Mouse (Mus musculus): ENCODE results near the gene Padi2.

Gene Padi2

DNA sequence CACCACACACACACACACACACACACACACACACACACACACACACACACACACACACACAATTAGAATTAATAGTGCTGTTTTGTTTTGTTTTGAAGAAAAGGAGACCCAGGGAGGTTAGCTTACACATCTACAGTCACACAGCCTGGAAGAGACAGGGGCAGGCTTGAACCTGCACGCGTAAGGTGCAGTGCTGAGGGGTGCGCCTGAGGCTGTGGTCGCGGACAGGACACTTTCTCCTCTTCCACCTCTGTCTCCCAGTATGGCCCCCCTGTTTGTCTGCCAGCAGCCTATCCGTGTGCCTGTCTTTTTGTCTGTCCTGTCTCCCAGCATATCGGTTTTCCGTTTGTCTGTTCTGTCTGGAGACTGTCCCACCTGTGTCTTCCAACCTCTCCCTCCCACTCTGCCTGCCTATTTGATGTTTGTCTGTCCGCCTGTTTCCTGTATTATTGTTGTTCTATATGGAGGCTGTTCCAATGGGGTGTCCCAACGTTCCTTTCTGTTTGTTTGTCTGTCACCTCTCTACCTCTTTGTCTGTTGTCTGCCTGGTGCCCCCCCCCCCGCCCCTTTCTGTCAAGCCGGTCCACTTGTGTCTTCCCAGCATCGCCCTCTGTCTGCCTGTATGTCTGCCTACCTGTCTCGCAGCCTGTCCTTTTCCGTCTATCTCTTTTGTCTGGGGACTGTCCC, 80.0 kb downstream of the Padi2 start:
- no peak for DNase-seq (ENCODE audit: low read depth, low spot score)

DNA sequence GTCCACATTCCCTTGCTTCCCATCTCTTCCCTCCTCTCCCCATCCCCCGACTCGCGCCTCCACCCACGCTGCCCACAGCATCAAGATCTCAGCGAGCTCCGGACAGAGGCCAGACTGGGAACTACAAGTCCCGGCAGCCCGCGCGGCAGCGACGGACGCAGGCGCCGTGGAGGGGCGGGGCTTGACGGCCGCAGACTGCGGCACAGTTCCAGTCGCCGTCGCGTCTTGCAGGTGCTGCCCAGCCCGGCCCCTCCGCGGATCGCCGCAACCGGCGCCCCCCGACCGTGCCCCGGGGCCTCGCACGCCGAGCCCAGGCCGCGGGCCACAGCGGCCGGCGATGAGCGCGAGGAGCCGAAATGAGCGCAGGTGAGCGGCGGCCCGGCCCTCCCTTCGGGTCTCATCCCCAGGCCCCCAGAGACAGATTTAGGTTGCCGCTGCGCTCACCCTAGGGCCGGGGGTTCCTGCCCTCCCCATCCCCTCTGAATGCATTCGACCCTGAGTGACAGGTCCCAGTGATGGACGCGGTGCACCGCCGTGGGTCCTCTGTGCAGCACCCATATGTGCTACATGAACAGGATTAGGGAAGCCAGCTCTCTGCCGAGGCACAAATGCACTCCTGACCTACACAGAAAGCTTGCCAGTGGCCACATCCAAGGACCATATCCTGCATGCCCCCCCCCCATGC, 80.7 kb downstream of the Padi2 start, which contains the start of gene Atp13a2:
TSS of gene Atp13a2 (plus strand) at position 163 of the 685 bp plus-strand sequence.
- DNase-seq (ENCODE audit: low read depth, low spot score) = peak; percentile 89

DNA sequence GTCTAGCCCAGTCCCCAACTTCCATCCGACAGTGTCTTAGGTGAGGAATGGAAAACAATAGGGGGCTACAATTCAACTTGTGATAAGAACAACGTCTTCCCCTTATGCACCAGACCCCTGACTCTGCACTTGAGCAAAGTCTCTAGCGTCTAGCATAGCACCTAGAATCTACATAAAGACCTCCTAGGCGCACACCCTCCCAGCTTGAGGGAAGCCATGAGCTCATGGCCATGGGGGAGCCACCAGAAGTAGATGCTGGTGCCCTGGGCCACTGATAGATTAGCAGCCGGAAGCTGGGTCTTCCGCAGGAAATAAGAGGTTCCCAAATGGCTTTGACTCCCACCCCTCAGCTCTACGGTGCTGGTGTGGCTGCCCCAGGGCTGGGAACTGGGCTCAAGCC, 81.3 kb downstream of the Padi2 start:
- DNase-seq (ENCODE audit: low read depth, low spot score) = peak; percentile 37

DNA sequence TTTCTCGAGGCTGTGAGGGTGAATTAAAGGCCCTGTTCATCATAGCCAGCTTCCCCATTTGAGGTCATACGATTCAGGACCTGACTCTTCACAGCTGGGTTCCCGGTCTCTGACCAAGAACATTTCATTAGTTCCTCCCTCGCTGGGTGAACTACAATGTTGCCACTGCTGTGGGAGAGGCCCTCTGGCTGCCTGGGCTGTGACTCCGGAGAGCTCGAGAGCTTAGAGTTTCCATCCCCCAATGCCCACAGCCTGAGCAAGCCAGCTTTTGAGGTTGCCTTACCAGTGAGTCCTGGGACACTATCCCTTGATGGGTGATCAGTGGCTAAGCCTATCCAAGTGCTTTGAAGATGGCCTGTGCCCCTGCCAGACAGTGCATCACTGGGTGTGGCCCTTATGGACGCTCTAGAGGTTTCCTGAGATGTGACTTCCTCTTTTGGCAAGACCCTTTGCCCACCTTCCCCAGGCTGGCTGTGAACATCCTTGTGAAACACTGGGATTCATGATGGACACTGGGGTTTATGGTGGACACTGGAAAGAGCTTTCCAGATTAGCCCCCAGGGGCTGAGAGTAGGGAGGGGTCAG, 82.7 kb downstream of the Padi2 start:
- DNase-seq (ENCODE audit: low read depth, low spot score) = no peak

DNA sequence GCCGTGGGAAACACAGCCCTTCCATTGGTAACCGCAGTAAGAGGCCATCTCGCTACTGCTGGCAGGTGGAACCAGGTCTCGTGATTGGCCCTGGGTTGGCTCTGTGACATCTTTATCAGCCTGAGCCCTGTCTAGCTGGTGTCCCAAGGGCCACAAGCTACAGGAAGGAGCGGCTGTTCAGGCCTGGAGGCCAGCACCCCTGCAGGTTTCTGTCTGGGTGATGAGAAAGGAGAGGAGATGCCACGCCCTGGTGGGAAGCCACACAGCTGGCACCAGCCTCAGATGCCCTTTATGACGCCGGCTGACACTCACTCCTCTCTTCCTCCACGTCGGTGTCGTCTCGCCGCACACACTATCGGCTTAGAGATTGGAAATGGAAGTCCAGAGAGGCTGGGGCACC, 83.3 kb downstream of the Padi2 start:
- peak; percentile 34 for DNase-seq (ENCODE audit: low read depth, low spot score)

DNA sequence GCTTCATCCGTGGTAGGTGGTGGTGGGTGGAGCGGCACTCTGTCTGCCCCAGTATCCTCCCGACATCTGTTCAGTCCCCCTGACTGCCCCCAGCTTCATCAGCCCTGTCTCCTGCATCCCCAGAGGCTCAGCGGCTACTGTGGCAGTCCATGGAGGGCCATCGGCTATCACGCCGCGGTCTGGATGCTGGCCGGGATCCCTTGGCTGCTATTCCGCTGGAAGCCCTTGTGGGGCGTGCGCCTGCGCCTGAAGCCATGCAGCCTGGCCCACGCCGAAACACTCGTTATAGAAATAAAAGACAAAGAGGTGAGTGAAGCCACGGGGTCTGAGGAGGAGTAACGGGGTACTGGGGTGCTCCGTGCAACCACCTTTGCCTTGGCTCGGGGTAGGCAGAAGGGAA, 86.1 kb downstream of the Padi2 start:
- no peak for DNase-seq (ENCODE audit: low read depth, low spot score)

DNA sequence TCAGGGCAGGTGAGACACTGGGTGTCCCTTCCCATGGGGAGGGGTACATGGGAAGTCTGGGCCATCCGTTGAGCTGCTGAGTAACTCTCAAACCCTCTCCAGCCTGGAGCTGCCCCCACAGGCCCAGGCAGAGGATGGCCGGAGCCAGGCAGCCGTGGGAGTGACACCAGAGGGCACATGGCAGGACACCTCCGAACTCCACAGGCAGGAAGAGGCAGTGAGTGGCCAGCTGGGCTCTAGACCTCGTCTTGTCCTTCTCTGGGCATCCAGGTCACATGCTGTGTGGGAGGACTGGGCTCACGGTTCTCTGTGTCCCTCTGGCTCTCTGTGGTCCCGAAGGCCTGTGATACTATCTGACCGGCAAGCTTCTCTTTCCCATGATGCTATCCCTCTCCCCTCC, 87.7 kb downstream of the Padi2 start:
- DNase-seq (ENCODE audit: low read depth, low spot score) = no peak

DNA sequence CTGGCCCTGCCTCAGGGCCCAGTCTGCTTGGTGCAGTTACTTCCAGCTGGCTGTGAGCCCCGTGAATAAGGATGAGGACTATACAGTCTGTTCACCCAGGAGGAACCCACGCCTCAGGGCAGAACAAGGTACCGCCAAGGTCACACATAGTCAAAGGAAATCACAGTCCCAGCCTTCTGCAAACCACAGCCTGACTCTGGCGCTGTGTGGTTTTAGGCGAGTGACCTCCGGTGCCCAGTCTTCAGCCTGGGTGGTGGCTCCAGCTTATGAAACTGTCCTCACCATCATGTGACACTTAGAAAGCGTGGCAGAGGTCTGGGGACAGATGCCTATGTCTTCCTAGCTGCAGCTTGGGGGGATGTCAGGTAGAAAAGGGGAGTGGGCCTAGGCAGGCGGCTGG, 89.7 kb downstream of the Padi2 start:
- DNase-seq (ENCODE audit: low read depth, low spot score) = no peak

DNA sequence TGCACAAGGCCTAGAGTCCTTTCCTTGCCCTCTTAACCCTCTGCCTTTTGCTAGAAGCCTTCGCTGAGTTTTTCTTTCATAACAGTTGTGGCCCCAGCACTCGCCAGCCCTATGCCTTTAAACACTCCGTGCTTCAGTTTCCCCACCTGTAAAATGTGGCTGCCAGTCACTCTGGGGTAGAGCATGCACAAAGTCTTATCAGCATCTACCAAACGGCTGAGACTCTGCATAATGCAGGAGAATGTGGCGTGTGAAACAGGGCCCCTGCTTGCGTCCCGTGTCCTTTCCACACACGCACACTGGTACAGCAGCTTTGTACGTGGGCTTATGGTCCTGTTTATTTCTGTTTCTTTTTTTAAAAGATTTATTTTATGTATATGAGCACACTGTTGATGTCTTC, 90.7 kb downstream of the Padi2 start:
- no peak for DNase-seq (ENCODE audit: low read depth, low spot score)

Data from CD4-positive, CD25-positive, alpha-beta regulatory T cell, adult 2 months (primary cell).